9 mouse cellular contexts compared by ENCODE assay signal in the genomic region with DNA sequence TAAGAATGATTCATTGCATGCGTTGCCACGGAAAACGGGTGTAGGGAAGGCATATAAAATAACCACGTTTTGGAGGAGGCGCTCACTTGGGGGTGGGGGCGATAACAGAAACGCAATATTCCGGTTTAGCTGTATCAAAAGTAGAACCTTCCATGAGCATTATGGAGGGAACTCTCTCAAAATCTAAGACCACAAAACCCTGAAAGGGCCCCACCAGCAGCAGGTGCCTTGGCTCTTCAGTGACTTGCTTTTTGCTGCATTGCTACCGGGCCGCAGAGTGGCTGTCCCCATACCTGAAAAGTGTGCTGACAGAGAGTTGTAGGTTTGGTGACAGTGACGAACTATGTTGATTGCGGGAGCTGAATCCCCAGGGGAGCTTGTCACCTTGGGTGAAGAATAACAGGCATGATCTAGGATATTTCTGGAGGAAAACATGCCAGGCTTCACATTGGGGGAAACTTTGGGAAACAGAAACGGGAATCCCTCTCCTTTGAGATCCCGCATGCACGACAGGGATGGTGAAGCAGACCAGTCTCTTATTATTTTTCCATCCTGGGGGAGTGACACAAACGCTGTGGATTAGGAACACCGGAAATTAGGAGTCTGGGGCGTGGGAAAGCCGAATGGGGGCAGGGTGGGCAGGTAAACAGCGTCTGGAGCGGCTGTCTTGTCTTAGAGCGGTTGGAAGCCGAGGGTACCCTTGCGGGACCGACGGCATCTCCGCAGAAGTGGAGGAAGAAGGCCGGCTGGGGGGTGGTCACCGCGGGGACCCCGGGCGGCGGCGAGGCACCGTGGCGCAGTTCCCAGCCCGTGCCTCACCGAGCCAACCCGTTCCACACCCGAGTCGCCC. TPM values are rescaled to one million over a fixed set of nuclear protein-coding genes. Genes with fewer than 3 reads are reported as not detected.
DNase-seq lines count a peak whose midpoint lies in the region; ATAC-seq and TF ChIP-seq lines count a peak whose summit lies in the region.
"Had no signal": no experiment of that assay in that cellular context is flagged by ENCODE, and none has a peak within 500 bp of the region (broad histone marks: within the 10 kb centered on the region; RNA-seq: fewer than 3 reads in every experiment).

No protein-coding gene starts in this region.

- peak; percentile 1; the same call in 1 of the 2 replicates for ATAC-seq in forebrain, embryonic 13.5 days
- ATAC-seq in intestine, embryonic 14.5 days (replicated peaks; ENCODE audit: low FRiP score, low TSS enrichment, low read depth), result no peak; the same call in 1 of the 2 replicates
- ATAC-seq in limb, embryonic 11.5 days (ENCODE audit: insufficient number of reproducible peaks, low FRiP score, low TSS enrichment, low read depth), result peak; percentile 22
- no peak; the same call in 1 of the 2 replicates for ATAC-seq in midbrain, embryonic 14.5 days (ENCODE audit: low FRiP score, low TSS enrichment)
- ATAC-seq in stomach, embryonic 15.5 days (ENCODE audit: insufficient read depth, low FRiP score, low read depth), result no peak; the same call in 1 of the 2 replicates

- intact Hi-C loops in gastrocnemius, postnatal 14 days (cut with DNase I; ENCODE audit: low total_unique reads), result no loop called here

- H3K4me1 ChIP-seq in forebrain, embryonic 13.5 days, result peaks cover 47% of the 10 kb centered on the region
- H3K4me1 ChIP-seq in intestine, embryonic 14.5 days (replicated peaks; ENCODE audit: control insufficient read depth, insufficient read depth, low read length), result peaks cover 15% of the 10 kb centered on the region
- H3K4me1 ChIP-seq in limb, embryonic 11.5 days (ENCODE audit: control insufficient read depth, insufficient read depth, low read length), result peaks cover 13% of the 10 kb centered on the region
- peaks cover 29% of the 10 kb centered on the region for H3K4me1 ChIP-seq in midbrain, embryonic 14.5 days (ENCODE audit: control insufficient read depth, insufficient read depth, low read length)
- no peaks in the 10 kb centered on the region for H3K4me1 ChIP-seq in stomach, embryonic 15.5 days

- H3K4me3 ChIP-seq in forebrain, embryonic 13.5 days, result peak overlapping the region; percentile 72
- H3K4me3 ChIP-seq in intestine, embryonic 14.5 days (ENCODE audit: low read depth, low read length), result peak overlapping the region; percentile 83
- peak overlapping the region; percentile 79 for H3K4me3 ChIP-seq in limb, embryonic 11.5 days (ENCODE audit: low read depth, low read length)
- peak overlapping the region; percentile 65 for H3K4me3 ChIP-seq in midbrain, embryonic 14.5 days (replicated peaks; ENCODE audit: low read depth, low read length)
- H3K4me3 ChIP-seq in stomach, embryonic 15.5 days (replicated peaks), result peak overlapping the region; percentile 82

- peak overlapping the region; percentile 97 for H3K9ac ChIP-seq in forebrain, embryonic 13.5 days
- H3K9ac ChIP-seq in intestine, embryonic 14.5 days (ENCODE audit: low read length), result peak overlapping the region; percentile 94
- peak overlapping the region; percentile 97 for H3K9ac ChIP-seq in limb, embryonic 11.5 days (ENCODE audit: low read length)
- peak overlapping the region; percentile 96 for H3K9ac ChIP-seq in midbrain, embryonic 14.5 days (replicated peaks; ENCODE audit: low read length)
- peak overlapping the region; percentile 88 for H3K9ac ChIP-seq in stomach, embryonic 15.5 days

- peak overlapping the region; percentile 89 for H3K4me2 ChIP-seq in forebrain, embryonic 13.5 days
- H3K4me2 ChIP-seq in intestine, embryonic 14.5 days (ENCODE audit: low read length), result peak overlapping the region; percentile 91
- H3K4me2 ChIP-seq in limb, embryonic 11.5 days (ENCODE audit: low read depth, severe bottlenecking), result peak overlapping the region; percentile 85
- H3K4me2 ChIP-seq in midbrain, embryonic 14.5 days (ENCODE audit: low read length), result peak overlapping the region; percentile 92
- peak overlapping the region; percentile 64 for H3K4me2 ChIP-seq in stomach, embryonic 15.5 days

- DNase-seq in gastrocnemius, postnatal 10 days, result peak; percentile 12
- DNase-seq in gastrocnemius, postnatal 14 days, result no peak
- DNase-seq in brain, embryonic 14.5 days (ENCODE audit: low read depth), result peak; percentile 57
- peak; percentile 82 for DNase-seq in intestine, embryonic 14.5 days (ENCODE audit: low spot score)
- DNase-seq in limb, embryonic 11.5 days (ENCODE audit: low spot score), result peak; percentile 60
- peak; percentile 70 for DNase-seq in midbrain, embryonic 14.5 days

- peak overlapping the region; percentile 94 for H3K27ac ChIP-seq in forebrain, embryonic 13.5 days
- peak overlapping the region; percentile 95 for H3K27ac ChIP-seq in intestine, embryonic 14.5 days (ENCODE audit: low read depth)
- peak overlapping the region; percentile 75 for H3K27ac ChIP-seq in limb, embryonic 11.5 days (replicated peaks; ENCODE audit: low read depth, low read length)
- peak overlapping the region; percentile 96 for H3K27ac ChIP-seq in midbrain, embryonic 14.5 days (replicated peaks; ENCODE audit: low read depth, low read length)
- H3K27ac ChIP-seq in stomach, embryonic 15.5 days, result peak overlapping the region; percentile 93

- 5% methylated on average over 36 of the region's 41 CpGs for WGBS in forebrain, embryonic 13.5 days
- WGBS in intestine, embryonic 14.5 days, result 6% methylated on average over 31 of the region's 41 CpGs
- 4% methylated on average over 30 of the region's 41 CpGs for WGBS in limb, embryonic 11.5 days
- 4% methylated on average over 41 of the region's 41 CpGs for WGBS in midbrain, embryonic 14.5 days
- 6% methylated on average over 41 of the region's 41 CpGs for WGBS in stomach, embryonic 15.5 days

- H3K9me3 ChIP-seq in forebrain, embryonic 13.5 days (replicated peaks), result no peaks in the 10 kb centered on the region
- H3K9me3 ChIP-seq in intestine, embryonic 14.5 days (ENCODE audit: control insufficient read depth, low read length), result no peaks in the 10 kb centered on the region
- no peaks in the 10 kb centered on the region for H3K9me3 ChIP-seq in limb, embryonic 11.5 days (ENCODE audit: control insufficient read depth, low read length)
- no peaks in the 10 kb centered on the region for H3K9me3 ChIP-seq in midbrain, embryonic 14.5 days (ENCODE audit: control insufficient read depth, low read length)
- H3K9me3 ChIP-seq in stomach, embryonic 15.5 days, result no peaks in the 10 kb centered on the region

- TF ChIP-seq CTCF in brain, embryonic 14.5 days (IDR thresholded peaks at IDR 0.05; ENCODE audit: borderline replicate concordance, extremely low read depth, insufficient read depth, insufficient read length), result no peak

- H3K27me3 ChIP-seq in forebrain, embryonic 13.5 days, result peaks cover 3% of the 10 kb centered on the region; the same call in 1 of the 2 replicates
- H3K27me3 ChIP-seq in intestine, embryonic 14.5 days (replicated peaks; ENCODE audit: control insufficient read depth, insufficient read depth, low read length), result no peaks in the 10 kb centered on the region
- no peaks in the 10 kb centered on the region for H3K27me3 ChIP-seq in limb, embryonic 11.5 days (ENCODE audit: control insufficient read depth, insufficient read depth, low read length)
- H3K27me3 ChIP-seq in midbrain, embryonic 14.5 days (ENCODE audit: control insufficient read depth, insufficient read depth, low read length), result no peaks in the 10 kb centered on the region
- H3K27me3 ChIP-seq in stomach, embryonic 15.5 days (replicated peaks), result no peaks in the 10 kb centered on the region
- H3K27me3 ChIP-seq: Patski had no signal

- no peak for TF ChIP-seq POLR2A in brain, embryonic 14.5 days (IDR thresholded peaks at IDR 0.05; ENCODE audit: borderline replicate concordance, extremely low read depth, insufficient read depth, insufficient read length, poor library complexity, severe bottlenecking)

- no peaks in the 10 kb centered on the region for H3K36me3 ChIP-seq in forebrain, embryonic 13.5 days (ENCODE audit: poor library complexity, severe bottlenecking)
- no peaks in the 10 kb centered on the region for H3K36me3 ChIP-seq in intestine, embryonic 14.5 days (ENCODE audit: control insufficient read depth, insufficient read depth, low read length)
- H3K36me3 ChIP-seq in limb, embryonic 11.5 days (ENCODE audit: control insufficient read depth, insufficient read depth, low read length), result no peaks in the 10 kb centered on the region
- H3K36me3 ChIP-seq in midbrain, embryonic 14.5 days (ENCODE audit: control insufficient read depth, insufficient read depth, low read length), result no peaks in the 10 kb centered on the region
- no peaks in the 10 kb centered on the region for H3K36me3 ChIP-seq in stomach, embryonic 15.5 days

RNA-seq across cellular contexts. Expression of gene Cdc42bpa, which starts 1.2 kb away (rescaled TPM):
- total RNA-seq in gastrocnemius, postnatal 10 days (2021), result 10 to 100 TPM; 34.9 to 43.3 TPM
- total RNA-seq in gastrocnemius, postnatal 14 days (2021), result 10 to 100 TPM; 26.5 to 27.3 TPM
- 42.7 and 60.6 TPM in 2 replicates for polyA plus RNA-seq in brain, embryonic 14.5 days (2012; rRNA removed)
- polyA plus RNA-seq in forebrain, embryonic 13.5 days (2015; fragmentation: Nextera tagmentation; extraction: Ambion mirVana), result 22.0 and 23.9 TPM in 2 replicates
- polyA plus RNA-seq in intestine, embryonic 14.5 days (2014; fragmentation: Nextera tagmentation; extraction: Ambion mirVana), result 14.1 and 15.4 TPM in 2 replicates
- polyA plus RNA-seq in limb, embryonic 11.5 days (2014; fragmentation: Nextera tagmentation; extraction: Ambion mirVana), result 11.3 and 13.8 TPM in 2 replicates
- 29.5 and 31.8 TPM in 2 replicates for polyA plus RNA-seq in midbrain, embryonic 14.5 days (2014; fragmentation: Nextera tagmentation; extraction: Ambion mirVana)
- 16.9 and 17.9 TPM in 2 replicates for polyA plus RNA-seq in stomach, embryonic 15.5 days (2015; fragmentation: Nextera tagmentation; extraction: Ambion mirVana)

Comparison
In these comparisons a context has a peak if more than half of its experiments do, and no peak if none do; other contexts are left out.
1. ATAC-seq: peak in forebrain, embryonic 13.5 days (single experiment) and limb, embryonic 11.5 days (single experiment); none in intestine, embryonic 14.5 days (single experiment), midbrain, embryonic 14.5 days (single experiment) and stomach, embryonic 15.5 days (single experiment).
2. Peak in every context shown above with its lines, with median percentiles within 50 percentile points of each other: H3K27ac ChIP-seq, H3K4me2 ChIP-seq, H3K4me3 ChIP-seq and H3K9ac ChIP-seq.